Mouse (Mus musculus) intestine, postnatal 0 days (tissue): Measurements from ENCODE around the gene Rwdd3. TPM values are rescaled to one million over a fixed set of nuclear protein-coding genes. Genes with fewer than 3 reads are reported as not detected.
A peak's percentile ranks its signal among the peaks of the same experiment; 100 is the strongest.

Source experiments
- ATAC-seq: fragments of 200-750 bp; cut with Nextera tagmentation; 2 replicates; pipeline ENCODE4 v1.8.0; 2017; ENCODE audit warnings: mild to moderate bottlenecking, moderate TSS enrichment, moderate library complexity
- H3K27ac ChIP-seq: fragments of 300-500 bp; sonication (generic); 2 replicates; pipeline ENCODE4 v1.5.1; 2014; ENCODE audit warnings: mild to moderate bottlenecking, low read depth, low read length, moderate library complexity
- H3K27me3 ChIP-seq: fragments of 300-500 bp; sonication (generic); replicated peaks from 2 replicates; pipeline ENCODE4 v1.6.1; 2014; ENCODE audit warnings: low read length, mixed read lengths; ENCODE audit not compliant: control insufficient read depth, insufficient read depth
- H3K36me3 ChIP-seq: fragments of 300-500 bp; sonication (generic); 2 replicates; pipeline ENCODE4 v1.6.1; 2014; ENCODE audit warnings: mild to moderate bottlenecking, moderate library complexity; ENCODE audit not compliant: control insufficient read depth, insufficient read depth
- H3K4me1 ChIP-seq: fragments of 300-500 bp; sonication (generic); replicated peaks from 2 replicates; pipeline ENCODE4 v1.6.1; 2014; ENCODE audit warnings: antibody characterized with exemption, low read length, mixed read lengths; ENCODE audit not compliant: control insufficient read depth, insufficient read depth
- H3K4me2 ChIP-seq: fragments of 300-500 bp; sonication (generic); replicated peaks from 2 replicates; pipeline ENCODE4 v1.6.1; 2014; ENCODE audit warnings: low read depth, mild to moderate bottlenecking, moderate library complexity
- H3K4me3 ChIP-seq: fragments of 300-500 bp; sonication (generic); 2 replicates; pipeline ENCODE4 v1.5.1; 2014; ENCODE audit warnings: low read depth, low read length
- H3K9ac ChIP-seq: fragments of 300-500 bp; sonication (generic); 2 replicates; pipeline ENCODE4 v1.6.1; 2014; ENCODE audit warnings: mild to moderate bottlenecking, low read depth, low read length
- H3K9me3 ChIP-seq: fragments of 300-500 bp; sonication (generic); 2 replicates; pipeline ENCODE4 v1.6.1; 2016; ENCODE audit warnings: mixed run types; ENCODE audit not compliant: control insufficient read depth
- CTCF ChIP-seq: sonication (generic); IDR thresholded peaks from 2 replicates; pipeline ENCODE4 v1.5.1; 2016; ENCODE audit warnings: low read depth, mild to moderate bottlenecking, control low read depth, antibody characterized with exemption, moderate library complexity
- WGBS: fragments of 180-500 bp; shearing (Covaris S2); extraction: QIAGEN DNeasy Blood & Tissue Kit; methylation state at CpG from one replicate; pipeline ENCODE4 v1.1.7; 2014; 5-methylcytosine and 5-hydroxymethylcytosine counted together
- polyA plus RNA-seq: library from polyadenylated mRNA; unstranded; fragments of >200 nt; fragmentation: Nextera tagmentation; extraction: Ambion mirVana; gene quantifications from 2 replicates; pipeline ENCODE4 v1.2.1, GENCODE M21; 2015

Rwdd3 gene
- 4.7 and 5.9 TPM in 2 replicates for polyA plus RNA-seq

- no peaks in the 10 kb centered on the region for H3K36me3 ChIP-seq
- H3K4me3 ChIP-seq = peak within 1 kb of the TSS; percentile 73
- no peaks in the 10 kb centered on the region for H3K9me3 ChIP-seq
- ATAC-seq = peak; percentile 97
- peak within 1 kb of the TSS; percentile 46; the same call in 1 of the 2 replicates for H3K27ac ChIP-seq
- peak; percentile 98 for TF ChIP-seq CTCF
- peak within 1 kb of the TSS; percentile 62 for H3K9ac ChIP-seq
- H3K4me2 ChIP-seq = peak within 1 kb of the TSS; percentile 95
- H3K27me3 ChIP-seq = no peaks in the 10 kb centered on the region
- H3K4me1 ChIP-seq = no peaks in the 10 kb centered on the region
- under 1% methylated on average over 40 of the region's 40 CpGs for WGBS
Observed at GRCm38 (mm10) chr3:121171243-121171871, at the start of gene Rwdd3. TSS of gene Rwdd3 (minus strand) at chr3:121171695.

- H3K4me2 ChIP-seq = no peak overlapping the region
- WGBS = 80% methylated on average over 6 of the region's 6 CpGs
- H3K9ac ChIP-seq = no peak overlapping the region
- no peak overlapping the region for H3K27ac ChIP-seq
- ATAC-seq = no peak
- no peaks in the 10 kb centered on the region for H3K4me1 ChIP-seq
- H3K4me3 ChIP-seq = no peak overlapping the region
- no peaks in the 10 kb centered on the region for H3K27me3 ChIP-seq
- TF ChIP-seq CTCF = no peak
- no peaks in the 10 kb centered on the region; the same call in 1 of the 2 replicates for H3K36me3 ChIP-seq
- H3K9me3 ChIP-seq = no peaks in the 10 kb centered on the region
Observed at GRCm38 (mm10) chr3:121217011-121217410, 45.5 kb upstream of the Rwdd3 start.

GRCm38 (mm10) chr3:121213501-121213900 is 42.0 kb upstream of the Rwdd3 start:
- Histone ChIP-seq H3K27ac (no peak overlapping the region), H3K9me3 (no peaks in the 10 kb centered on the region), H3K36me3 (peaks cover 2% of the 10 kb centered on the region; the same call in 1 of the 2 replicates), H3K4me1 (no peaks in the 10 kb centered on the region), H3K27me3 (no peaks in the 10 kb centered on the region), H3K4me3 (no peak overlapping the region), H3K4me2 (no peak overlapping the region), H3K9ac (no peak overlapping the region)
- 76% methylated on average over 3 of the region's 3 CpGs for WGBS
- no peak for TF ChIP-seq CTCF
- no peak for ATAC-seq

GRCm38 (mm10) chr3:121212156-121212555 is 40.7 kb upstream of the Rwdd3 start:
- Histone ChIP-seq H3K4me1 (no peaks in the 10 kb centered on the region), H3K9me3 (no peaks in the 10 kb centered on the region), H3K27me3 (no peaks in the 10 kb centered on the region), H3K4me3 (no peak overlapping the region), H3K36me3 (peaks cover 2% of the 10 kb centered on the region; the same call in 1 of the 2 replicates), H3K27ac (no peak overlapping the region), H3K9ac (no peak overlapping the region), H3K4me2 (no peak overlapping the region)
- peak; percentile 30; the same call in 1 of the 2 replicates for TF ChIP-seq CTCF
- no peak for ATAC-seq
- 64% methylated on average over 1 of the region's 1 CpGs for WGBS

- no peak for ATAC-seq
- no peak for TF ChIP-seq CTCF
- no peak overlapping the region for H3K27ac ChIP-seq
- H3K27me3 ChIP-seq = no peaks in the 10 kb centered on the region
- H3K9me3 ChIP-seq = no peaks in the 10 kb centered on the region
- WGBS = 87% methylated on average over 5 of the region's 5 CpGs
- H3K9ac ChIP-seq = no peak overlapping the region
- H3K4me1 ChIP-seq = no peaks in the 10 kb centered on the region
- H3K4me2 ChIP-seq = no peak overlapping the region
- peaks cover 2% of the 10 kb centered on the region; the same call in 1 of the 2 replicates for H3K36me3 ChIP-seq
- H3K4me3 ChIP-seq = no peak overlapping the region
Observed at GRCm38 (mm10) chr3:121208994-121209393, 37.5 kb upstream of the Rwdd3 start.

GRCm38 (mm10) chr3:121206202-121206882 is 34.8 kb upstream of the Rwdd3 start:
- H3K27me3 ChIP-seq = no peaks in the 10 kb centered on the region
- no peak for TF ChIP-seq CTCF
- H3K4me1 ChIP-seq = no peaks in the 10 kb centered on the region
- no peak overlapping the region for H3K4me2 ChIP-seq
- no peak overlapping the region for H3K9ac ChIP-seq
- no peaks in the 10 kb centered on the region for H3K9me3 ChIP-seq
- no peak overlapping the region for H3K27ac ChIP-seq
- 90% methylated on average over 19 of the region's 19 CpGs for WGBS
- no peak for ATAC-seq
- H3K36me3 ChIP-seq = peaks cover 2% of the 10 kb centered on the region; the same call in 1 of the 2 replicates
- no peak overlapping the region for H3K4me3 ChIP-seq
